Mouse (Mus musculus): ENCODE results near the gene Nudt5. TPM values are rescaled to one million over a fixed set of nuclear protein-coding genes. Genes with fewer than 3 reads are reported as not detected.

The Nudt5 gene
- polyA plus RNA-seq, 1 experiment from 2014 or later = 52.2 TPM

Other genes with a start within 250 kb of the Nudt5 start
- 2.4 and 3.0 TPM in 2 replicates for gene Camk1d, start 130.5 kb upstream of the Nudt5 start, polyA plus RNA-seq (2015; fragmentation: Nextera tagmentation; extraction: Ambion mirVana)
- 171 and 182 TPM in 2 replicates for gene Cdc123, start 145 bp downstream of the Nudt5 start, polyA plus RNA-seq (2015; fragmentation: Nextera tagmentation; extraction: Ambion mirVana)
- 0.63 and 0.71 TPM in 2 replicates for gene Gm13199, start 17.9 kb downstream of the Nudt5 start, polyA plus RNA-seq (2015; fragmentation: Nextera tagmentation; extraction: Ambion mirVana)
- gene Sec61a2, start 50.4 kb downstream of the Nudt5 start, polyA plus RNA-seq (2015; fragmentation: Nextera tagmentation; extraction: Ambion mirVana) = 44.0 and 47.7 TPM in 2 replicates
- 1.5 and 3.3 TPM in 2 replicates for gene Dhtkd1, start 97.8 kb downstream of the Nudt5 start, polyA plus RNA-seq (2015; fragmentation: Nextera tagmentation; extraction: Ambion mirVana)
- 5.4 and 6.4 TPM in 2 replicates for gene Upf2, start 106.5 kb downstream of the Nudt5 start, polyA plus RNA-seq (2015; fragmentation: Nextera tagmentation; extraction: Ambion mirVana)